Mouse (Mus musculus) limb, embryonic 10.5 days (tissue): ENCODE measurements around the gene Ahcy. TPM values are rescaled to one million over a fixed set of nuclear protein-coding genes. Genes with fewer than 3 reads are reported as not detected.

ENCODE experiments used
- polyA plus RNA-seq: library from polyadenylated mRNA; unstranded; fragments of >200 nt; fragmentation: Nextera tagmentation; extraction: Ambion mirVana; gene quantifications from 2 replicates; pipeline ENCODE4 v1.2.1, GENCODE M21; 2016

Ahcy gene
- polyA plus RNA-seq, 1 experiment from 2014 or later: 156 TPM

Other genes starting within 250 kb of the Ahcy start
- gene Eif2s2, start 181.6 kb downstream of the Ahcy start, polyA plus RNA-seq: 122 and 137 TPM in 2 replicates
- 12.3 and 13.5 TPM in 2 replicates for gene Gm14226, start 56.2 kb downstream of the Ahcy start, polyA plus RNA-seq
- gene Itch, start 59.0 kb upstream of the Ahcy start, polyA plus RNA-seq: 58.4 and 64.8 TPM in 2 replicates
- 452 and 454 TPM in 2 replicates for gene Dynlrb1, start 162.0 kb upstream of the Ahcy start, polyA plus RNA-seq
- gene Map1lc3a, start 201.8 kb upstream of the Ahcy start, polyA plus RNA-seq: 83.8 and 102 TPM in 2 replicates